Mouse (Mus musculus) natural killer cell, adult 2 months (primary cell): ENCODE results near the gene Car9.
"Not testable (repeated sequence)": the region's sequence is repeated elsewhere in the genome, so short reads cannot be mapped to it uniquely, and the experiment has no call there.

ENCODE experiments used
- DNase-seq, 2 experiments: peaks; one replicate each; pipeline ENCODE4 v3.0.0; 2022; ENCODE audit warnings: low spot score in 2 of 2

Gene Car9

GRCm38 (mm10) chr4:43506536-43507185 is at the start of gene Car9:
Gene Car9, plus strand, starts transcription at chr4:43506966.
- no peak for DNase-seq

- peak; percentile 40 to 63 for DNase-seq
These were observed 49.6 kb upstream of the Car9 start for GRCm38 (mm10) chr4:43457124-43457523.

GRCm38 (mm10) chr4:43463102-43463501 is 43.7 kb upstream of the Car9 start:
- DNase-seq: no peak

GRCm38 (mm10) chr4:43465935-43466334 is 40.8 kb upstream of the Car9 start:
- no peak for DNase-seq

- no peak for DNase-seq
These were observed 39.9 kb upstream of the Car9 start for GRCm38 (mm10) chr4:43466872-43467271.

GRCm38 (mm10) chr4:43470301-43470700 is 36.5 kb upstream of the Car9 start:
- no peak for DNase-seq

GRCm38 (mm10) chr4:43473636-43474035 is 33.1 kb upstream of the Car9 start:
- DNase-seq: no peak

- DNase-seq: peak in 1 of 2 experiments; percentile 57
These were observed 30.2 kb upstream of the Car9 start for GRCm38 (mm10) chr4:43476604-43477003.

- peak; percentile 87 to 91 for DNase-seq
These were observed 28.8 kb upstream of the Car9 start for GRCm38 (mm10) chr4:43477857-43478533.

- no peak for DNase-seq
These were observed 28.3 kb upstream of the Car9 start for GRCm38 (mm10) chr4:43478534-43478858.

GRCm38 (mm10) chr4:43478906-43479832 is 27.6 kb upstream of the Car9 start:
- peak; percentile 73 to 81 for DNase-seq

- no peak for DNase-seq
These were observed 25.8 kb upstream of the Car9 start for GRCm38 (mm10) chr4:43480985-43481384.

GRCm38 (mm10) chr4:43481894-43482456 is 24.8 kb upstream of the Car9 start:
- DNase-seq: no peak

- DNase-seq: no peak
These were observed 24.2 kb upstream of the Car9 start for GRCm38 (mm10) chr4:43482591-43482990.

GRCm38 (mm10) chr4:43483535-43484091 is 23.2 kb upstream of the Car9 start, which contains the start of gene Sit1:
Gene Sit1, minus strand, starts transcription at chr4:43483734.
- DNase-seq: no peak

GRCm38 (mm10) chr4:43485666-43486065 is 21.1 kb upstream of the Car9 start:
- DNase-seq: not testable (repeated sequence)

GRCm38 (mm10) chr4:43489611-43490010 is 17.2 kb upstream of the Car9 start:
- DNase-seq: no peak

GRCm38 (mm10) chr4:43490801-43491200 is 16.0 kb upstream of the Car9 start:
- no peak for DNase-seq

- peak in 1 of 2 experiments; percentile 41 for DNase-seq
These were observed 14.5 kb upstream of the Car9 start for GRCm38 (mm10) chr4:43492101-43492820.

- peak; percentile 94 to 96 for DNase-seq
These were observed 14.0 kb upstream of the Car9 start, which contains the start of gene Ccdc107 for GRCm38 (mm10) chr4:43492821-43493185. Gene Ccdc107, plus strand, starts transcription at chr4:43492900.
